Mouse (Mus musculus) CH12.LX (cell line): ENCODE measurements at regions not wholly inside any gene's neighbourhood (a gene's known extent, or its start where the extent isn't known, plus 50 kb on each side); places are given as distances from the start of the nearest gene placed in this dataset.

Experiments
- DNase-seq: peaks from one replicate; pipeline ENCODE4 v3.0.0-alpha.2; 2013; ENCODE audit errors: extremely low read depth
- H3K27ac ChIP-seq: 2 replicates; pipeline ENCODE4 v1.5.1; 2012; ENCODE audit warnings: low read depth, mild to moderate bottlenecking, control low read depth, moderate library complexity; ENCODE audit not compliant: insufficient read depth
- H3K27me3 ChIP-seq: replicated peaks from 2 replicates; pipeline ENCODE3; 2012; ENCODE audit warnings: inconsistent platforms
- H3K36me3 ChIP-seq, 2 experiments: replicated peaks in 1 of 2; 2 replicates each; pipeline versions ENCODE3 to v1.6.1; 2012; ENCODE audit warnings: inconsistent platforms in 1 of 2, low read length in 1 of 2, mild to moderate bottlenecking in 1 of 2, mixed read lengths in 1 of 2, moderate library complexity in 1 of 2; ENCODE audit not compliant: control insufficient read depth in 1 of 2, insufficient read depth in 1 of 2
- H3K4me1 ChIP-seq, 2 experiments: 2 replicates each; pipeline ENCODE4 v1.6.1; 2012; ENCODE audit warnings: inconsistent platforms in 1 of 2, moderate library complexity in 1 of 2; ENCODE audit not compliant: insufficient read depth in 2 of 2, control insufficient read depth in 1 of 2
- H3K4me2 ChIP-seq: 2 replicates; pipeline ENCODE4 v1.6.1; 2012; ENCODE audit warnings: low read depth, mild to moderate bottlenecking, control low read depth; ENCODE audit not compliant: poor library complexity, insufficient read depth, severe bottlenecking
- H3K4me3 ChIP-seq, 3 experiments: fragments of 150-350 bp in 1 of 3; sonication (generic) in 1 of 3; replicated peaks in 1 of 3; 2 replicates each; pipeline versions ENCODE3 to v1.5.1; 2011 to 2012; ENCODE audit warnings: low read depth in 2 of 3, low read length in 2 of 3, mild to moderate bottlenecking in 2 of 3, moderate library complexity in 2 of 3, control low read depth in 1 of 3, improper control_type of control experiment in 1 of 3, inconsistent platforms in 1 of 3, mixed read lengths in 1 of 3; ENCODE audit not compliant: poor library complexity in 1 of 3
- H3K79me2 ChIP-seq: replicated peaks from 2 replicates; pipeline ENCODE4 v1.6.1; 2012; ENCODE audit warnings: mild to moderate bottlenecking, moderate library complexity; ENCODE audit not compliant: control insufficient read depth, poor library complexity, insufficient read depth, severe bottlenecking; ENCODE audit errors: extremely low read depth
- H3K9ac ChIP-seq: 2 replicates; pipeline ENCODE4 v1.6.1; 2012; ENCODE audit warnings: low read depth, mild to moderate bottlenecking, control low read depth, moderate library complexity; ENCODE audit not compliant: insufficient read depth
- H3K9me3 ChIP-seq: replicated peaks from 2 replicates; pipeline ENCODE3; 2012; ENCODE audit warnings: low read length, inconsistent platforms, mixed read lengths
- CHD1 ChIP-seq: IDR thresholded peaks from 2 replicates; pipeline ENCODE4 v1.6.1; 2012; ENCODE audit warnings: low read depth, low read length, improper control_type of control experiment, inconsistent platforms
- CHD2 ChIP-seq: IDR thresholded peaks from 2 replicates; pipeline ENCODE4 v1.6.1; 2011; ENCODE audit warnings: low read length, improper control_type of control experiment
- CTCF ChIP-seq, 2 experiments: IDR thresholded peaks in 1 of 2; conservative IDR thresholded peaks in 1 of 2; 2 replicates each; pipeline ENCODE4 v1.5.1; 2011 to 2012; ENCODE audit warnings: low read depth in 2 of 2, low read length in 2 of 2, improper control_type of control experiment in 1 of 2, inconsistent platforms in 1 of 2, mild to moderate bottlenecking in 1 of 2, moderate library complexity in 1 of 2
- E2F4 ChIP-seq: IDR thresholded peaks from 2 replicates; pipeline ENCODE4 v1.6.1; 2011; ENCODE audit warnings: low read depth, low read length, improper control_type of control experiment; ENCODE audit not compliant: insufficient replicate concordance
- ELF1 ChIP-seq: IDR thresholded peaks from 2 replicates; pipeline ENCODE4 v1.6.1; 2014; ENCODE audit warnings: low read depth, mild to moderate bottlenecking, inconsistent platforms, low read length, improper control_type of control experiment
- ETS1 ChIP-seq: conservative IDR thresholded peaks from 2 replicates; pipeline ENCODE4 v1.6.1; 2012; ENCODE audit warnings: low read depth, mild to moderate bottlenecking, inconsistent platforms, low read length, improper control_type of control experiment, moderate library complexity
- GABPA ChIP-seq: IDR thresholded peaks from 2 replicates; pipeline ENCODE4 v1.6.1; 2012; ENCODE audit warnings: low read depth, low read length, improper control_type of control experiment, inconsistent platforms; ENCODE audit not compliant: insufficient replicate concordance
- JUN ChIP-seq: IDR thresholded peaks from 2 replicates; pipeline ENCODE4 v1.6.1; 2011; ENCODE audit warnings: low read depth, mild to moderate bottlenecking, low read length, improper control_type of control experiment, moderate library complexity; ENCODE audit not compliant: insufficient read depth
- JUND ChIP-seq: conservative IDR thresholded peaks from 2 replicates; pipeline ENCODE4 v1.6.1; 2011; ENCODE audit warnings: low read depth, low read length, improper control_type of control experiment
- KAT2A ChIP-seq: IDR thresholded peaks from 2 replicates; pipeline ENCODE4 v1.6.1; 2012; ENCODE audit warnings: low read length, improper control_type of control experiment, inconsistent platforms; ENCODE audit not compliant: insufficient replicate concordance
- MAX ChIP-seq: IDR thresholded peaks from 2 replicates; pipeline ENCODE4 v1.6.1; 2011; ENCODE audit warnings: low read length, improper control_type of control experiment
- MXI1 ChIP-seq: IDR thresholded peaks from 2 replicates; pipeline ENCODE4 v1.6.1; 2011; ENCODE audit warnings: mild to moderate bottlenecking, low read depth, low read length, improper control_type of control experiment
- MYC ChIP-seq: IDR thresholded peaks from 2 replicates; pipeline ENCODE4 v1.6.1; 2011; ENCODE audit warnings: low read depth, mild to moderate bottlenecking, improper control_type of control experiment, low read length
- NRF1 ChIP-seq: IDR thresholded peaks from 2 replicates; pipeline ENCODE4 v1.6.1; 2014; ENCODE audit warnings: low read depth, mild to moderate bottlenecking, inconsistent platforms, low read length, improper control_type of control experiment, moderate library complexity
- POLR2A ChIP-seq: IDR thresholded peaks from 2 replicates; pipeline ENCODE4 v1.6.1; 2011; ENCODE audit warnings: low read depth, mild to moderate bottlenecking, improper control_type of control experiment, low read length
- POLR2AphosphoS2 ChIP-seq: IDR thresholded peaks from 2 replicates; pipeline ENCODE4 v1.6.1; 2011; ENCODE audit warnings: low read depth, low read length, improper control_type of control experiment
- RCOR1 ChIP-seq: conservative IDR thresholded peaks from 2 replicates; pipeline ENCODE4 v1.6.1; 2012; ENCODE audit warnings: low read depth, mild to moderate bottlenecking, inconsistent platforms, low read length, improper control_type of control experiment
- SIN3A ChIP-seq: IDR thresholded peaks from 2 replicates; pipeline ENCODE4 v1.6.1; 2012; ENCODE audit warnings: low read length, improper control_type of control experiment, inconsistent platforms
- SMC3 ChIP-seq: IDR thresholded peaks from 2 replicates; pipeline ENCODE4 v1.6.1; 2011; ENCODE audit warnings: low read depth, low read length, improper control_type of control experiment
- TBP ChIP-seq: conservative IDR thresholded peaks from 2 replicates; pipeline ENCODE4 v1.6.1; 2011; ENCODE audit warnings: low read depth, low read length, improper control_type of control experiment
- USF2 ChIP-seq: conservative IDR thresholded peaks from 2 replicates; pipeline ENCODE4 v1.6.1; 2011; ENCODE audit warnings: low read depth, low read length, improper control_type of control experiment
- ZC3H11A ChIP-seq: IDR thresholded peaks from 2 replicates; pipeline ENCODE4 v1.6.1; 2012; ENCODE audit warnings: low read depth, mild to moderate bottlenecking, inconsistent platforms, low read length, improper control_type of control experiment
- ZNF384 ChIP-seq: IDR thresholded peaks from 2 replicates; pipeline ENCODE4 v1.6.1; 2012; ENCODE audit warnings: low read depth, low read length, improper control_type of control experiment, inconsistent platforms
- dilution Hi-C: fragments of 300-500 bp; cut with MboI; formaldehyde crosslinking; loops from 2 replicates; pipeline ENCODE4 v1.14.3; 2020; ENCODE audit warnings: low sequenced_read_pairs; ENCODE audit not compliant: extremely low pct_unique_long_range_greater_than_20kb, extremely low pct_ligation_motif_present
- in situ Hi-C: fragments of 300-500 bp; cut with MboI; formaldehyde crosslinking; loops from 3 replicates; pipeline ENCODE4 v1.14.3; 2019; ENCODE audit warnings: low sequenced_read_pairs, low pct_ligation_motif_present, low pct_unique_long_range_greater_than_20kb, mixed read lengths

DNA sequence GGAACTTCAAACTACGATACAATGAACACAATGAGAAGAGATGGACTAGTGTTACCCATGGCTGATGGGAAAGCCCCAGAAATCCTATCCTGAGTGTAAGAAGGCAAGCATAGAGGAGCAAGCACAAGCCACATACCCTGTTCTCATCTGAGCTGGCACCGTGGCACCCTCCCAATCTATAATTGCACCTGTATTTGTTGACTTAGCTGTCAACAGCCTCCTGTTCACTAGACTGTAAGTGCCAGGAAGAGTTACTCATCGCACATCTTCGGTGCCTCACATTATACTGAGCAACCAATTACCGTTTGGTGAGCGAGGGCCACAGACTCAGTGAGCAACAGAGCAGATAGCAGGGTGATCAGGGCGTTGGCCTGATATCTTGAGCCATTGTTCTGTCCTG is 239.9 kb downstream of the Drd1 start:
- no peak for DNase-seq
- Histone ChIP-seq H3K4me2 (no peak overlapping the region), H3K4me1 (no peaks in the 10 kb centered on the region), H3K36me3 (no peaks in the 10 kb centered on the region), H3K27ac (no peak overlapping the region), H3K79me2 (no peaks in the 10 kb centered on the region), H3K9ac (no peak overlapping the region), H3K4me3 (no peak overlapping the region), H3K9me3 (no peaks in the 10 kb centered on the region), H3K27me3 (peaks cover 80% of the 10 kb centered on the region)
- dilution Hi-C loops (no loop called here), in situ Hi-C loops (no loop called here)
- TF ChIP-seq GABPA (no peak), POLR2AphosphoS2 (no peak), MXI1 (no peak), ELF1 (no peak), MAX (no peak), ETS1 (no peak), KAT2A (no peak), NRF1 (no peak), CHD1 (no peak), E2F4 (no peak), CHD2 (no peak), JUND (no peak), SIN3A (no peak), ZNF384 (no peak), MYC (no peak), JUN (no peak), CTCF (conservative IDR thresholded peaks at IDR 0.05 in 1 of 2, IDR thresholded peaks at IDR 0.05 in 1 of 2; ENCODE audit: low read depth in 2 of 2, low read length in 2 of 2) (no peak)

DNA sequence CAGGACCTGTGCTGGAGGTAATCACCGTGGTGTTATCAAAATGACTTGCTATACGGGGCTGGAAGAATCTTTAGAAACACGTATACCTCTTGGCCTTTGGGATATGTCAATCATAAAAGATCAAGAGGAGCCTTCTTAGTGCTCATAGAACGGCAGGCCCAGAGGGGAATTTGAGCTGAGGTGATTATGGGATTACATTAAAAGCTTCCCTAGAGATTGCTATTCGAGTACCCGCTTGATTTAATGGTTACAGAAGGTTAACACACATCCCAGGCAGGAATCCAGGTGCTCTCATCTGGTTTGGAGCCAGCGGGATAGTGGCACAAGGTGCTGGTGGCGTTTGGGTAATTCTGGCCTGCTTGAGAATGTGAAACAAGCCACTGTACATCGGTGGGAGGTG is 241.4 kb downstream of the Drd1 start:
- Histone ChIP-seq H3K27me3 (peaks cover 81% of the 10 kb centered on the region), H3K4me1 (no peaks in the 10 kb centered on the region), H3K9me3 (no peaks in the 10 kb centered on the region), H3K79me2 (no peaks in the 10 kb centered on the region), H3K36me3 (no peaks in the 10 kb centered on the region), H3K9ac (no peak overlapping the region), H3K27ac (no peak overlapping the region), H3K4me2 (no peak overlapping the region), H3K4me3 (no peak overlapping the region)
- dilution Hi-C loops (no loop called here), in situ Hi-C loops (no loop called here)
- no peak for DNase-seq
- TF ChIP-seq RCOR1 (no peak), USF2 (no peak), ZC3H11A (no peak), SMC3 (no peak), ETS1 (no peak), MYC (no peak), TBP (no peak), CHD1 (no peak), POLR2A (no peak)
